Mouse (Mus musculus) heart, embryonic 16.5 days (tissue): Measurements from ENCODE around the gene Amhr2. TPM values are rescaled to one million over a fixed set of nuclear protein-coding genes. Genes with fewer than 3 reads are reported as not detected.
A peak's percentile ranks its signal among the peaks of the same experiment; 100 is the strongest.

Source experiments
- ATAC-seq: fragments of 200-750 bp; cut with Nextera tagmentation; replicated peaks from 2 replicates; pipeline ENCODE4 v1.8.0; 2017; ENCODE audit warnings: moderate number of reproducible peaks; ENCODE audit not compliant: insufficient read depth, low FRiP score; ENCODE audit errors: extremely low read depth
- H3K27ac ChIP-seq: fragments of 300-500 bp; sonication (generic); 2 replicates; pipeline ENCODE4 v1.5.1; 2014; ENCODE audit warnings: mild to moderate bottlenecking, low read length, control low read depth, moderate library complexity
- H3K27me3 ChIP-seq: fragments of 300-500 bp; sonication (generic); 2 replicates; pipeline ENCODE4 v1.6.1; 2014; ENCODE audit warnings: low read length, mixed read lengths; ENCODE audit not compliant: control insufficient read depth, insufficient read depth
- H3K36me3 ChIP-seq: fragments of 300-500 bp; sonication (generic); 2 replicates; pipeline ENCODE4 v1.6.1; 2014; ENCODE audit not compliant: control insufficient read depth, insufficient read depth
- H3K4me1 ChIP-seq: fragments of 300-500 bp; sonication (generic); 2 replicates; pipeline ENCODE4 v1.6.1; 2014; ENCODE audit warnings: low read length, mixed read lengths; ENCODE audit not compliant: control insufficient read depth, insufficient read depth
- H3K4me2 ChIP-seq: fragments of 300-500 bp; sonication (generic); 2 replicates; pipeline ENCODE4 v1.6.1; 2014; ENCODE audit warnings: low read depth, mild to moderate bottlenecking, control low read depth, low read length
- H3K4me3 ChIP-seq: fragments of 300-500 bp; sonication (generic); 2 replicates; pipeline ENCODE4 v1.5.1; 2014; ENCODE audit warnings: mild to moderate bottlenecking, control low read depth, low read length
- H3K9ac ChIP-seq: fragments of 300-500 bp; sonication (generic); 2 replicates; pipeline ENCODE4 v1.6.1; 2014; ENCODE audit warnings: low read length, control low read depth
- H3K9me3 ChIP-seq: fragments of 300-500 bp; sonication (generic); replicated peaks from 2 replicates; pipeline ENCODE4 v1.6.1; 2016; ENCODE audit warnings: low read length; ENCODE audit not compliant: control insufficient read depth
- WGBS: fragments of 180-500 bp; shearing (Covaris S2); extraction: QIAGEN DNeasy Blood & Tissue Kit; methylation state at CpG from one replicate; pipeline ENCODE4 v1.1.7; 2014; 5-methylcytosine and 5-hydroxymethylcytosine counted together
- polyA plus RNA-seq: library from polyadenylated mRNA; unstranded; fragments of >200 nt; fragmentation: Nextera tagmentation; extraction: Ambion mirVana; gene quantifications from 2 replicates; pipeline ENCODE4 v1.2.1, GENCODE M21; 2015

Gene Amhr2
- polyA plus RNA-seq, 1 experiment from 2014 or later: 7.6 TPM

GRCm38 (mm10) chr15:102420986-102421385 is 24.2 kb upstream of the Amhr2 start:
- H3K9me3 ChIP-seq: no peaks in the 10 kb centered on the region
- H3K27ac ChIP-seq: no peak overlapping the region
- H3K4me2 ChIP-seq: no peak overlapping the region
- H3K36me3 ChIP-seq: peaks cover 10% of the 10 kb centered on the region
- WGBS: 55% methylated on average over 1 of the region's 1 CpGs
- H3K4me1 ChIP-seq: 0 out of 2 replicates have a peak, but pooled peaks cover 2% of the 10 kb centered on the region
- H3K27me3 ChIP-seq: no peaks in the 10 kb centered on the region
- no peak for ATAC-seq
- no peak overlapping the region for H3K9ac ChIP-seq
- H3K4me3 ChIP-seq: no peak overlapping the region

GRCm38 (mm10) chr15:102421437-102421836 is 23.7 kb upstream of the Amhr2 start:
- H3K4me2 ChIP-seq: no peak overlapping the region
- WGBS: 49% methylated on average over 3 of the region's 3 CpGs
- 0 out of 2 replicates have a peak, but pooled peaks cover 2% of the 10 kb centered on the region for H3K4me1 ChIP-seq
- ATAC-seq: no peak
- no peak overlapping the region for H3K9ac ChIP-seq
- H3K27me3 ChIP-seq: no peaks in the 10 kb centered on the region
- H3K27ac ChIP-seq: no peak overlapping the region
- peaks cover 14% of the 10 kb centered on the region for H3K36me3 ChIP-seq
- no peak overlapping the region for H3K4me3 ChIP-seq
- no peaks in the 10 kb centered on the region for H3K9me3 ChIP-seq

- Histone ChIP-seq H3K4me3 (no peak overlapping the region), H3K27me3 (no peaks in the 10 kb centered on the region), H3K4me1 (no peaks in the 10 kb centered on the region), H3K4me2 (no peak overlapping the region), H3K27ac (no peak overlapping the region), H3K36me3 (peaks cover 20% of the 10 kb centered on the region), H3K9ac (no peak overlapping the region), H3K9me3 (no peaks in the 10 kb centered on the region)
- WGBS: 94% methylated on average over 2 of the region's 2 CpGs
- ATAC-seq: no peak
These were observed 21.4 kb upstream of the Amhr2 start for GRCm38 (mm10) chr15:102423602-102424240.

GRCm38 (mm10) chr15:102424657-102425056 is 20.5 kb upstream of the Amhr2 start:
- no peak overlapping the region for H3K4me3 ChIP-seq
- H3K36me3 ChIP-seq: peaks cover 28% of the 10 kb centered on the region
- no peaks in the 10 kb centered on the region for H3K27me3 ChIP-seq
- ATAC-seq: no peak
- WGBS: 69% methylated on average over 2 of the region's 2 CpGs
- no peak overlapping the region for H3K4me2 ChIP-seq
- H3K4me1 ChIP-seq: no peaks in the 10 kb centered on the region
- no peak overlapping the region for H3K27ac ChIP-seq
- no peaks in the 10 kb centered on the region for H3K9me3 ChIP-seq
- H3K9ac ChIP-seq: no peak overlapping the region

- WGBS: 100% methylated on average over 1 of the region's 1 CpGs
These were observed 18.2 kb upstream of the Amhr2 start for GRCm38 (mm10) chr15:102426963-102427362.

GRCm38 (mm10) chr15:102432046-102432445 is 13.1 kb upstream of the Amhr2 start:
- Histone ChIP-seq H3K36me3 (peaks cover 34% of the 10 kb centered on the region), H3K9ac (no peak overlapping the region), H3K4me2 (no peak overlapping the region), H3K4me1 (no peaks in the 10 kb centered on the region), H3K4me3 (no peak overlapping the region), H3K9me3 (no peaks in the 10 kb centered on the region), H3K27ac (no peak overlapping the region), H3K27me3 (no peaks in the 10 kb centered on the region)
- no peak for ATAC-seq
- WGBS: 62% methylated on average over 1 of the region's 1 CpGs

More at GRCm38 (mm10) chr15:102426963-102427362, 18.2 kb upstream of the Amhr2 start:
- Histone ChIP-seq H3K27me3 (no peaks in the 10 kb centered on the region), H3K9me3 (no peaks in the 10 kb centered on the region), H3K27ac (no peak overlapping the region), H3K4me2 (no peak overlapping the region), H3K4me3 (no peak overlapping the region), H3K9ac (no peak overlapping the region), H3K36me3 (peaks cover 41% of the 10 kb centered on the region), H3K4me1 (no peaks in the 10 kb centered on the region)
- no peak for ATAC-seq

- Histone ChIP-seq H3K4me3 (no peak overlapping the region), H3K9ac (no peak overlapping the region), H3K4me1 (no peaks in the 10 kb centered on the region), H3K36me3 (peaks cover 33% of the 10 kb centered on the region), H3K27me3 (no peaks in the 10 kb centered on the region), H3K9me3 (no peaks in the 10 kb centered on the region), H3K4me2 (no peak overlapping the region), H3K27ac (no peak overlapping the region)
- WGBS: 90% methylated on average over 4 of the region's 4 CpGs
- no peak for ATAC-seq
These were observed 12.0 kb upstream of the Amhr2 start for GRCm38 (mm10) chr15:102433173-102433572.

GRCm38 (mm10) chr15:102442490-102442889 is 2.7 kb upstream of the Amhr2 start:
- Histone ChIP-seq H3K4me3 (no peak overlapping the region), H3K27ac (no peak overlapping the region), H3K4me2 (no peak overlapping the region), H3K4me1 (peaks cover 3% of the 10 kb centered on the region; the same call in 1 of the 2 replicates), H3K27me3 (no peaks in the 10 kb centered on the region), H3K9me3 (no peaks in the 10 kb centered on the region), H3K9ac (no peak overlapping the region), H3K36me3 (no peaks in the 10 kb centered on the region)
- peak; percentile 45; the same call in 1 of the 2 replicates for ATAC-seq
- WGBS: 54% methylated on average over 2 of the region's 2 CpGs

GRCm38 (mm10) chr15:102446448-102446847 is 1.3 kb downstream of the Amhr2 start:
- ATAC-seq: no peak
- peaks cover 3% of the 10 kb centered on the region; the same call in 1 of the 2 replicates for H3K4me1 ChIP-seq
- H3K4me3 ChIP-seq: no peak overlapping the region
- H3K27me3 ChIP-seq: no peaks in the 10 kb centered on the region
- H3K36me3 ChIP-seq: no peaks in the 10 kb centered on the region
- WGBS: 18% methylated on average over 6 of the region's 6 CpGs
- H3K4me2 ChIP-seq: no peak overlapping the region
- no peaks in the 10 kb centered on the region for H3K9me3 ChIP-seq
- no peak overlapping the region for H3K27ac ChIP-seq
- no peak overlapping the region for H3K9ac ChIP-seq
